Mouse (Mus musculus): ENCODE data around the gene Ctla2a.

DNA sequence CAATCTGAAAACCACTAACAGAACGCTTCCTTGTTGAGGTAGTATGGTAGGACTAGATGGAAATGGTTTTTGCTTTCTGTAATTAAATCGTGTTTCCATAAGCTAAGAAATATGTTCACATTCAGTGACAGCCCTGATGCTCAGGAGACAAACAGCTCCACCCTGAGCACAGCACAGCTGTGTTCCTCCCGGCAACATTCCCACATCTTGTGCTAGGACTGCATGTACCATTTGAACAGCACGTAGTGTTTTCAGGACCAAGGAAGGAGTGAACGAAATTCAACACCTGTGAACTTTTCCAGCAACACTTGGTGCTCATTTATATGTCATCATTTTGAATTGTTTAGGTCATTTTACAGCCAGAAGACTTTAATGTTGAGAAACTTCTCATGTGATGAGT is 25.3 kb upstream of the Ctla2a start:
- TF ChIP-seq E2F4 (IDR thresholded peaks at IDR 0.05; ENCODE audit: insufficient replicate concordance, low read depth, low read length) (no peak), CTCF (conservative IDR thresholded peaks at IDR 0.05 in 1 of 2, IDR thresholded peaks at IDR 0.05 in 1 of 2; ENCODE audit: low read depth in 2 of 2, low read length in 2 of 2) (no peak), ZMIZ1 (IDR thresholded peaks at IDR 0.05; ENCODE audit: low read depth, low read length) (no peak)
